Mouse (Mus musculus) testis, adult 2 months (tissue): ENCODE measurements around the gene Ispd.

Source experiments
- CTCF ChIP-seq: fragments of 200-500 bp; IDR thresholded peaks from 2 replicates; pipeline ENCODE4 v1.5.1; 2012; ENCODE audit warnings: low read depth, mild to moderate bottlenecking, inconsistent platforms, low read length, moderate library complexity; ENCODE audit not compliant: control insufficient read depth, insufficient read depth, insufficient replicate concordance
- POLR2A ChIP-seq: fragments of 200-500 bp; IDR thresholded peaks from 2 replicates; pipeline ENCODE4 v1.6.1; 2012; ENCODE audit warnings: low read depth, mild to moderate bottlenecking, inconsistent platforms, low read length, moderate library complexity; ENCODE audit not compliant: control insufficient read depth

DNA sequence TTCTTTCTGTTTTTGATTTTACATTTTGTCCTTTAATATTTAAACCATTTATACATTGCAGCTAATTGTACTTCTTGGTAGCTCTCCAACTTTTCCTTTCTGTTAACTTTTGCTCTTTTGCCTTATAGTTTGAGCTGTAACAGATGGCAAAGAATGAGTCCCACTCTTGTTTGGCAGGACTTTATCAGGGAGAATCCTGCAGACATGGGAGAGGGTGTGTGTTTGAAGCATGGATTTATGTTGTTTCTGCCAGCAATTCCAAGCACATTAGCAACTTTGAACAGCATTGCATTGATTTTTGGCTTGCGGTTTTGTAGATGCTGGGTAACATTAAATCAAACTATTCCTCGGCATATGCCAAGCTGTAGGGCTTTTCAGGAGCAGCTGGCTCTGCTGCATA, 13.9 kb downstream of the Ispd start:
- TF ChIP-seq CTCF = no peak
- no peak for TF ChIP-seq POLR2A
